In genomic region chr10:71218228-71218892, GRCm38 (mm10) we compare ENCODE assay signal across 8 mouse cellular contexts. TPM values are rescaled to one million over a fixed set of nuclear protein-coding genes. Genes with fewer than 3 reads are reported as not detected.
A peak's percentile ranks its signal among the peaks of the same experiment; 100 is the strongest.
DNase-seq lines count a peak whose midpoint lies in the region; ATAC-seq and TF ChIP-seq lines count a peak whose summit lies in the region.

No protein-coding gene starts in this region.

- no peak overlapping the region for H3K27ac ChIP-seq in bone marrow macrophage, adult 2 months (ENCODE audit: insufficient read depth, low read depth, low read length)
- H3K27ac ChIP-seq in embryonic fibroblast, embryonic 13.5 days (ENCODE audit: insufficient read depth, low read length): no peak overlapping the region
- H3K27ac ChIP-seq in heart, embryonic 11.5 days (ENCODE audit: low read depth, low read length): no peak overlapping the region
- H3K27ac ChIP-seq in kidney, embryonic 15.5 days: no peak overlapping the region
- no peak overlapping the region for H3K27ac ChIP-seq in stomach, embryonic 14.5 days (ENCODE audit: low read length)

- ATAC-seq in heart, embryonic 11.5 days (replicated peaks; ENCODE audit: insufficient number of reproducible peaks, low FRiP score, low TSS enrichment): peak; percentile 37; the same call in 1 of the 2 replicates
- peak; percentile 68 for ATAC-seq in kidney, embryonic 15.5 days (replicated peaks; ENCODE audit: low FRiP score)
- peak; percentile 66; the same call in 1 of the 2 replicates for ATAC-seq in stomach, embryonic 14.5 days (ENCODE audit: insufficient number of reproducible peaks, insufficient read depth, low FRiP score, low read depth)

- TF ChIP-seq CTCF in bone marrow macrophage, adult 2 months (IDR thresholded peaks at IDR 0.05; ENCODE audit: low read depth, low read length): peak; percentile 66
- TF ChIP-seq CTCF in embryonic fibroblast, embryonic 13.5 days (IDR thresholded peaks at IDR 0.05; ENCODE audit: borderline replicate concordance, insufficient read depth, low read length): peak; percentile 66

- H3K4me3 ChIP-seq in bone marrow macrophage, adult 2 months (ENCODE audit: insufficient read depth, low read length): no peak overlapping the region
- H3K4me3 ChIP-seq in embryonic fibroblast, embryonic 13.5 days (ENCODE audit: insufficient read depth, low read length): no peak overlapping the region
- no peak overlapping the region for H3K4me3 ChIP-seq in heart, embryonic 11.5 days (ENCODE audit: low read depth, low read length)
- no peak overlapping the region for H3K4me3 ChIP-seq in kidney, embryonic 15.5 days (replicated peaks)
- no peak overlapping the region for H3K4me3 ChIP-seq in stomach, embryonic 14.5 days (ENCODE audit: low read depth, low read length)

- H3K9me3 ChIP-seq in heart, embryonic 11.5 days (replicated peaks; ENCODE audit: control insufficient read depth, low read length): no peaks in the 10 kb centered on the region; the same call in 1 of the 2 replicates
- no peaks in the 10 kb centered on the region for H3K9me3 ChIP-seq in kidney, embryonic 15.5 days (replicated peaks)
- no peaks in the 10 kb centered on the region for H3K9me3 ChIP-seq in stomach, embryonic 14.5 days (ENCODE audit: control insufficient read depth, low read depth, low read length)

- H3K9ac ChIP-seq in heart, embryonic 11.5 days (ENCODE audit: low read depth, low read length): no peak overlapping the region
- no peak overlapping the region for H3K9ac ChIP-seq in kidney, embryonic 15.5 days
- no peak overlapping the region for H3K9ac ChIP-seq in stomach, embryonic 14.5 days (replicated peaks; ENCODE audit: low read depth, low read length)

- H3K4me2 ChIP-seq in heart, embryonic 11.5 days: peak overlapping the region; percentile 47
- H3K4me2 ChIP-seq in kidney, embryonic 15.5 days: no peak overlapping the region; the same call in 1 of the 2 replicates
- no peak overlapping the region for H3K4me2 ChIP-seq in stomach, embryonic 14.5 days (replicated peaks; ENCODE audit: low read depth, low read length)

- DNase-seq in CD4-positive helper T cell, adult 2 months (ENCODE audit: low read depth, low spot score): peak; percentile 53
- peak; percentile 70 for DNase-seq in liver
- DNase-seq in natural killer cell, adult 2 months (ENCODE audit: low spot score in 2 of 2): peak; percentile 28 to 50

- H3K27me3 ChIP-seq in heart, embryonic 11.5 days (ENCODE audit: control insufficient read depth, insufficient read depth, low read length): no peaks in the 10 kb centered on the region
- H3K27me3 ChIP-seq in kidney, embryonic 15.5 days: no peaks in the 10 kb centered on the region
- H3K27me3 ChIP-seq in stomach, embryonic 14.5 days (ENCODE audit: control insufficient read depth, insufficient read depth, low read length): no peaks in the 10 kb centered on the region

- H3K36me3 ChIP-seq in heart, embryonic 11.5 days (ENCODE audit: control insufficient read depth, insufficient read depth, low read length): peaks cover 9% of the 10 kb centered on the region
- H3K36me3 ChIP-seq in kidney, embryonic 15.5 days: peaks cover 12% of the 10 kb centered on the region
- no peaks in the 10 kb centered on the region; the same call in 1 of the 2 replicates for H3K36me3 ChIP-seq in stomach, embryonic 14.5 days (ENCODE audit: control insufficient read depth, insufficient read depth, low read length)

- no peaks in the 10 kb centered on the region for H3K4me1 ChIP-seq in bone marrow macrophage, adult 2 months (ENCODE audit: control insufficient read depth, insufficient read depth, low read length)
- no peaks in the 10 kb centered on the region for H3K4me1 ChIP-seq in embryonic fibroblast, embryonic 13.5 days (ENCODE audit: control insufficient read depth, insufficient read depth, low read length)
- no peaks in the 10 kb centered on the region for H3K4me1 ChIP-seq in heart, embryonic 11.5 days (ENCODE audit: control insufficient read depth, insufficient read depth, low read length)
- peaks cover 7% of the 10 kb centered on the region for H3K4me1 ChIP-seq in kidney, embryonic 15.5 days
- no peaks in the 10 kb centered on the region for H3K4me1 ChIP-seq in stomach, embryonic 14.5 days (ENCODE audit: control insufficient read depth, insufficient read depth, low read length)

- WGBS in heart, embryonic 11.5 days (ENCODE audit: insufficient replicate concordance): 18% methylated on average over 8 of the region's 8 CpGs
- WGBS in kidney, embryonic 15.5 days: 12% methylated on average over 8 of the region's 8 CpGs
- 16% methylated on average over 8 of the region's 8 CpGs for WGBS in stomach, embryonic 14.5 days

- no peak for TF ChIP-seq POLR2A in bone marrow macrophage, adult 2 months (IDR thresholded peaks at IDR 0.05; ENCODE audit: borderline replicate concordance, low read depth, low read length)
- no peak for TF ChIP-seq POLR2A in embryonic fibroblast, embryonic 13.5 days (IDR thresholded peaks at IDR 0.05; ENCODE audit: low read depth, low read length)

RNA-seq across cellular contexts. Expression of gene Tfam, which starts 19.7 kb away (rescaled TPM):
- 33.5 and 34.4 TPM in 2 replicates for polyA plus RNA-seq in bone marrow macrophage, adult 2 months (2012; ENCODE audit: insufficient read depth, insufficient read length, missing spikeins)
- polyA plus RNA-seq in embryonic fibroblast, embryonic 13.5 days (2011; ENCODE audit: insufficient read length, low read depth, missing spikeins): 35.8 and 43.6 TPM in 2 replicates
- 62.6 and 67.5 TPM in 2 replicates for polyA plus RNA-seq in heart, embryonic 11.5 days (2014; fragmentation: Nextera tagmentation; extraction: Ambion mirVana)
- polyA plus RNA-seq in kidney, embryonic 15.5 days (2015; fragmentation: Nextera tagmentation; extraction: Ambion mirVana): 82.9 and 87.4 TPM in 2 replicates
- polyA plus RNA-seq in stomach, embryonic 14.5 days (2014; fragmentation: Nextera tagmentation; extraction: Ambion mirVana): 74.6 and 76.3 TPM in 2 replicates

RNA-seq across cellular contexts. Expression of gene Bicc1, which starts 58.9 kb away (rescaled TPM):
- polyA plus RNA-seq in bone marrow macrophage, adult 2 months (2012; ENCODE audit: insufficient read depth, insufficient read length, missing spikeins): 0.27 and 0.40 TPM in 2 replicates
- 53.8 and 86.8 TPM in 2 replicates for polyA plus RNA-seq in embryonic fibroblast, embryonic 13.5 days (2011; ENCODE audit: insufficient read length, low read depth, missing spikeins)
- polyA plus RNA-seq in heart, embryonic 11.5 days (2014; fragmentation: Nextera tagmentation; extraction: Ambion mirVana): 14.1 and 14.8 TPM in 2 replicates
- polyA plus RNA-seq in kidney, embryonic 15.5 days (2015; fragmentation: Nextera tagmentation; extraction: Ambion mirVana): 39.4 and 40.3 TPM in 2 replicates
- 23.5 and 27.5 TPM in 2 replicates for polyA plus RNA-seq in stomach, embryonic 14.5 days (2014; fragmentation: Nextera tagmentation; extraction: Ambion mirVana)

Comparison
In these comparisons a context has a peak if more than half of its experiments do, and no peak if none do; other contexts are left out.
1. RNA of gene Bicc1, which starts 58.9 kb away (polyA plus RNA-seq): 53.8 to 86.8 TPM in embryonic fibroblast, embryonic 13.5 days, 39.4 to 40.3 TPM in kidney, embryonic 15.5 days, 23.5 to 27.5 TPM in stomach, embryonic 14.5 days and 14.1 to 14.8 TPM in heart, embryonic 11.5 days; 0.27 to 0.40 TPM in bone marrow macrophage, adult 2 months; every median in the first group is over 10 times any median in the second.
2. Peak in every context shown above with its lines, with median percentiles within 50 percentile points of each other: DNase-seq and ATAC-seq.